Mouse (Mus musculus) neural tube, embryonic 15.5 days (tissue): Measurements from ENCODE around the gene Methig1. TPM values are rescaled to one million over a fixed set of nuclear protein-coding genes. Genes with fewer than 3 reads are reported as not detected.

Experiments used
- ATAC-seq: fragments of 200-750 bp; cut with Nextera tagmentation; 2 replicates; pipeline ENCODE4 v1.8.0; 2017; ENCODE audit warnings: mild to moderate bottlenecking, moderate TSS enrichment, moderate library complexity; ENCODE audit not compliant: low FRiP score
- H3K27ac ChIP-seq: fragments of 300-500 bp; sonication (generic); replicated peaks from 2 replicates; pipeline ENCODE4 v1.5.1; 2015; ENCODE audit warnings: mild to moderate bottlenecking, inconsistent platforms
- H3K27me3 ChIP-seq: fragments of 300-500 bp; sonication (generic); replicated peaks from 2 replicates; pipeline ENCODE4 v1.6.1; 2015; ENCODE audit warnings: inconsistent platforms
- H3K36me3 ChIP-seq: fragments of 300-500 bp; sonication (generic); 2 replicates; pipeline ENCODE4 v1.6.1; 2015; ENCODE audit warnings: inconsistent platforms
- H3K4me1 ChIP-seq: fragments of 300-500 bp; sonication (generic); 2 replicates; pipeline ENCODE4 v1.6.1; 2015; ENCODE audit warnings: inconsistent platforms
- H3K4me2 ChIP-seq: fragments of 300-500 bp; sonication (generic); 2 replicates; pipeline ENCODE4 v1.6.1; 2015; ENCODE audit warnings: inconsistent platforms, mild to moderate bottlenecking, moderate library complexity
- H3K4me3 ChIP-seq: fragments of 300-500 bp; sonication (generic); replicated peaks from 2 replicates; pipeline ENCODE4 v1.5.1; 2015; ENCODE audit warnings: mild to moderate bottlenecking, inconsistent platforms
- H3K9ac ChIP-seq: fragments of 300-500 bp; sonication (generic); replicated peaks from 2 replicates; pipeline ENCODE4 v1.6.1; 2015; ENCODE audit warnings: mild to moderate bottlenecking, inconsistent platforms
- H3K9me3 ChIP-seq: fragments of 300-500 bp; sonication (generic); replicated peaks from 2 replicates; pipeline ENCODE4 v1.6.1; 2016; ENCODE audit warnings: inconsistent platforms
- WGBS: fragments of 180-500 bp; shearing (Covaris S2); methylation state at CpG from one replicate; pipeline ENCODE4 v1.1.7; 2015; ENCODE audit warnings: mixed read lengths; 5-methylcytosine and 5-hydroxymethylcytosine counted together
- polyA plus RNA-seq: library from polyadenylated mRNA; unstranded; fragments of >200 nt; fragmentation: Nextera tagmentation; extraction: Ambion mirVana; gene quantifications from 2 replicates; pipeline ENCODE4 v1.2.1, GENCODE M21; 2015

Gene Methig1
- polyA plus RNA-seq, 1 experiment from 2014 or later: 1.1 TPM

GRCm38 (mm10) chr15:100385705-100386104 is 32.8 kb downstream of the Methig1 start:
- H3K4me1 ChIP-seq: no peaks in the 10 kb centered on the region
- 90% methylated on average over 9 of the region's 9 CpGs for WGBS
- no peak overlapping the region for H3K4me3 ChIP-seq
- H3K36me3 ChIP-seq: no peaks in the 10 kb centered on the region
- H3K9ac ChIP-seq: no peak overlapping the region
- H3K9me3 ChIP-seq: no peaks in the 10 kb centered on the region
- H3K4me2 ChIP-seq: no peak overlapping the region
- H3K27ac ChIP-seq: no peak overlapping the region
- no peak for ATAC-seq
- no peaks in the 10 kb centered on the region for H3K27me3 ChIP-seq

- 94% methylated on average over 17 of the region's 17 CpGs for WGBS
These were observed 34.7 kb downstream of the Methig1 start for GRCm38 (mm10) chr15:100387544-100388223.

GRCm38 (mm10) chr15:100388224-100388835 is 35.4 kb downstream of the Methig1 start:
- no peak overlapping the region for H3K4me3 ChIP-seq
- no peak overlapping the region for H3K4me2 ChIP-seq
- no peak overlapping the region for H3K9ac ChIP-seq
- no peaks in the 10 kb centered on the region for H3K27me3 ChIP-seq
- H3K27ac ChIP-seq: no peak overlapping the region
- no peaks in the 10 kb centered on the region; the same call in 1 of the 2 replicates for H3K36me3 ChIP-seq
- 90% methylated on average over 16 of the region's 16 CpGs for WGBS
- no peaks in the 10 kb centered on the region for H3K9me3 ChIP-seq
- ATAC-seq: no peak
- no peaks in the 10 kb centered on the region for H3K4me1 ChIP-seq

More at GRCm38 (mm10) chr15:100387544-100388223, 34.7 kb downstream of the Methig1 start:
- H3K36me3 ChIP-seq: no peaks in the 10 kb centered on the region
- no peak for ATAC-seq
- H3K9ac ChIP-seq: no peak overlapping the region
- no peaks in the 10 kb centered on the region for H3K4me1 ChIP-seq
- H3K27ac ChIP-seq: no peak overlapping the region
- no peaks in the 10 kb centered on the region for H3K27me3 ChIP-seq
- no peak overlapping the region for H3K4me3 ChIP-seq
- H3K4me2 ChIP-seq: no peak overlapping the region
- H3K9me3 ChIP-seq: no peaks in the 10 kb centered on the region

GRCm38 (mm10) chr15:100388886-100389285 is 35.9 kb downstream of the Methig1 start:
- H3K27ac ChIP-seq: no peak overlapping the region
- peaks cover 5% of the 10 kb centered on the region for H3K36me3 ChIP-seq
- ATAC-seq: no peak
- H3K9me3 ChIP-seq: no peaks in the 10 kb centered on the region
- 60% methylated on average over 9 of the region's 9 CpGs for WGBS
- H3K27me3 ChIP-seq: no peaks in the 10 kb centered on the region
- H3K9ac ChIP-seq: no peak overlapping the region
- H3K4me3 ChIP-seq: no peak overlapping the region
- no peaks in the 10 kb centered on the region for H3K4me1 ChIP-seq
- no peak overlapping the region for H3K4me2 ChIP-seq

DNA sequence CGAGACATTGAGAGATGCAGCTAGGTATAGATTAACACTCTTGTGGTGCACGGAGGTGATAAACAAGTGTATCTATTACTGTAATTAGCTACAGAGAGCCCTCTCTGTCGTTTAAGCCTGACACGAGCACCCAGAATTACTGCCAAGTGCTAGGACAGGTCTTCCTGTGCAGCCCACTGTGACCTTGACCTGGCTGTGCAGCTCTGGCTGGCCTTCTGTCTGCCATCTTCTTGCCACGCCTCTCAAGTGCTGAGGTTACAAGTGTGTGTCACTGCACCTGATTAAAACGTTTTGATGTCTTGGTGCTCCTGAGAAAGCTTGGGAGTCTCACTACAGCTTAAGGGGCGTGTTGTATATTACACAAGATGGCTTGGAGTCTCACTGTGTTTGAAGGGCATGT is 38.1 kb downstream of the Methig1 start:
- Histone ChIP-seq H3K36me3 (peaks cover 27% of the 10 kb centered on the region), H3K4me3 (no peak overlapping the region), H3K27ac (no peak overlapping the region), H3K9me3 (no peaks in the 10 kb centered on the region), H3K9ac (no peak overlapping the region), H3K4me2 (no peak overlapping the region), H3K4me1 (no peaks in the 10 kb centered on the region), H3K27me3 (no peaks in the 10 kb centered on the region)
- no peak for ATAC-seq
- WGBS: 85% methylated on average over 7 of the region's 7 CpGs

DNA sequence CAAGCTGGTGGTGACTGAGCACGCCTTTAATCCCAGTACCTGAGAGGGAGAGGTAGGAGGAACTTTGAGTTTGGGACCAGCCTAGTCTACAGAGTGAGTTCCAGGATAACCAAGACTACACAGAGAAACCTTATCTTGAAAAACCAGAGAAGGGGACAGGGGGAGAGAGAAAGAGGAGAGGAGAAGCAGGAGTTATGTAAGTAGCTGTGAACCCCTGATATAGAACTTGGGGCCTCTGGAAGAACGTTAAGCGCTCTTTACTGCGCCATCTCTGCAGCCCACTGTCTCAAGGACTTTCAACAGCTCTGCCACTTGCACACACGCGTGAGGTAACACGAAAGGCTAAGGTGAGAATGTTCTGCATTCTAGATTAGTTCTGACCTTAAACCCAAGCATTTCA is 38.6 kb downstream of the Methig1 start:
- no peak for ATAC-seq
- WGBS: 95% methylated on average over 7 of the region's 7 CpGs
- H3K36me3 ChIP-seq: peaks cover 33% of the 10 kb centered on the region

DNA sequence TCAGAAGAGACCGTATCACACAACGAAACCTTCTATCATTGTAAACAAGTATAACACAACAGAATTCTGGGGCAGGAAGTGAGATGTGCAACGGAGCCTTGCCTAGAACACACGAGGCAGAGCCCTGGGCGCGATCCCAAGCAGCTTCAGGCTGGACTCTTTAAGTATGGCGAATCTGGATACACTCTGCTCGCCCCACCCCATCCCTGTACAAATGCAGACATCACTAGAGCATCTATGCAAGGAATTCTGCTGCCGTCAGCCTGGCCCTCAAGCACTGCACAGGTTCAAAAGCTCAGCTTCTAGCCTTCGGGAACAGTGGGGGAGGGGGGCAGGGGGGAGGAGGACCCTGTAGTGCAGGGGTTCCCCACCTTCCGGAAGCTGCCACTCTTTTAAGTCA is 40.1 kb downstream of the Methig1 start:
- H3K4me3 ChIP-seq: no peak overlapping the region
- no peaks in the 10 kb centered on the region for H3K27me3 ChIP-seq
- WGBS: 81% methylated on average over 11 of the region's 11 CpGs
- H3K9ac ChIP-seq: no peak overlapping the region
- peaks cover 47% of the 10 kb centered on the region for H3K36me3 ChIP-seq
- no peak for ATAC-seq
- no peaks in the 10 kb centered on the region for H3K4me1 ChIP-seq
- H3K27ac ChIP-seq: no peak overlapping the region
- H3K4me2 ChIP-seq: no peak overlapping the region
- no peaks in the 10 kb centered on the region for H3K9me3 ChIP-seq

More for the DNA sequence above, 38.6 kb downstream of the Methig1 start:
- H3K9me3 ChIP-seq: no peaks in the 10 kb centered on the region
- no peak overlapping the region for H3K27ac ChIP-seq
- H3K27me3 ChIP-seq: no peaks in the 10 kb centered on the region
- H3K4me1 ChIP-seq: no peaks in the 10 kb centered on the region
- H3K4me2 ChIP-seq: no peak overlapping the region
- no peak overlapping the region for H3K4me3 ChIP-seq
- no peak overlapping the region for H3K9ac ChIP-seq

DNA sequence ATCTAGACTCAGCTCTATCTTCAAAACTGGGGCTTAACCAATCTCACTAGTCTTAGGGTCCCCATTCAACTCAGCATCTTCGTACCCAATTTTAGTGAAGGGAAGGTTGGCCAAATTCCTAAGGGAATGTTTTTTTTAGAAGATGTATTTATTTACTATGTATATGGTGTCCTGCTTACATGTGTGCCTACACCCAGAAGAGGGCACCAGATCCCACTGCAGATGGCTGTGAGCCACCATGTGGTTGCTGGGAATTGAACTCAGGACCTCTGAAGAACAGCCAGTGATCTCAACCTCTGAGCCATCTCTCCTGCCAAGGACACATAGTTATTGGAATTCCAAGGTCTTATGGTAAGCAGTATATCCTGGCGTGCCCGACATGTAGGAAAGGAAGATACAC is 42.6 kb downstream of the Methig1 start:
- Histone ChIP-seq H3K36me3 (peaks cover 71% of the 10 kb centered on the region), H3K27me3 (no peaks in the 10 kb centered on the region), H3K9me3 (no peaks in the 10 kb centered on the region), H3K9ac (no peak overlapping the region), H3K4me1 (no peaks in the 10 kb centered on the region), H3K4me2 (no peak overlapping the region), H3K27ac (no peak overlapping the region), H3K4me3 (no peak overlapping the region)
- whole genome bisulfite sequencing: 96% methylated on average over 3 of the region's 3 CpGs
- ATAC-seq: no peak

DNA sequence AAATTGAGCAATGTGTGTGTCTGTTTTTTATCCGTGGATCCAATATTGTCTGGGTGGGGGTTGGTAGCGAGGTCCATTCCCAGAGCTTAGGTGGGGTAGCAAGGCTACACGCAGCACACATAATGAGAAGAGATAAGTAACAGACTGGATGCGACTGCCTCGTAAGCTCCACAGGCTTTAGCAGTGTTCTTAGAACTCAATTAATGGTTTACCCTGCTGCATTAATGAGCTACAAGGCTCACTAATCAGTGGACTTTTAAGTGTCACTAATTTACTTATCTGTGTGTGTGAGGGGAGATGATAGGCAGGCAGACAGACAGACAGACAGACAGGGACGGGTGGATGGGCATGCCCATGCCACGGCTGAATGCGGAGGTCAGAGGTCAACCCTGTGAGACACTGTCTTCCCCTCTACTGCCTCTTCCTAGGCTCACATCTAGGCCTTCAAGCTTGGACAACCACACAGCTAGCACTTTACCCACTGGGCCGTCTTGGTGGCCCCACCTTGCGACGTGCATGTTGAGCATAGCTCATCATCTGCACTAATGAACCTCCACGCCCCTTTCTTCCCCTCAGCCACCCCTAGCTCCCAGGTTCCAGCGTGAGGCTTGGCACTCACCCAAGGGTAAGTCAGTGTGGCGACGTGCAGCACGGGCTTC is 47.8 kb downstream of the Methig1 start:
- Histone ChIP-seq H3K27ac (no peak overlapping the region), H3K9me3 (no peaks in the 10 kb centered on the region), H3K9ac (no peak overlapping the region), H3K4me2 (no peak overlapping the region), H3K36me3 (peaks cover 95% of the 10 kb centered on the region), H3K27me3 (no peaks in the 10 kb centered on the region), H3K4me1 (no peaks in the 10 kb centered on the region), H3K4me3 (no peak overlapping the region)
- ATAC-seq: no peak
- WGBS: 88% methylated on average over 16 of the region's 16 CpGs

DNA sequence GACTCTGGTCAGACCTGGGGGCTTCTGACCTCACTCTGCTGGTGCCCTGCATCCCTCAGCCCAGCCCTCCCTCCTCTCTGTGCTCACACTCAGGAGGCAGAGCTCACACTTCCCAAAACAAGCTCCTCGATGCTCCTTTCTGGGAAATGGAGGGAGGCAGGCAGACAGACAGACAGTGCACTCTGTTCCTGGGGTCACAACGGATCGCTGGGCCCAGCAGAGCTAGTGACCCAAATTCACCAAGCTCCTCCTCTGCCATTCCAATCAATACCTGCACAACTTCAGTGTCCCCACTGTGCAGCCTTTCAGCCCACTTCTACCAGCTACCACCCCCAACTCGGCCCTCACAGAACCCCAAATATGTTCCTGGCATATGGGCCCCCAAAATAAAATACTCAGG is 48.9 kb downstream of the Methig1 start:
- WGBS: 97% methylated on average over 4 of the region's 4 CpGs
- Histone ChIP-seq H3K36me3 (peaks cover 91% of the 10 kb centered on the region), H3K27me3 (no peaks in the 10 kb centered on the region), H3K27ac (no peak overlapping the region), H3K9ac (no peak overlapping the region), H3K4me3 (no peak overlapping the region), H3K9me3 (no peaks in the 10 kb centered on the region), H3K4me2 (no peak overlapping the region), H3K4me1 (no peaks in the 10 kb centered on the region)
- ATAC-seq: no peak

- ATAC-seq: no peak
- Histone ChIP-seq H3K4me1 (no peaks in the 10 kb centered on the region), H3K4me3 (no peak overlapping the region), H3K36me3 (peaks cover 88% of the 10 kb centered on the region), H3K27me3 (no peaks in the 10 kb centered on the region), H3K9me3 (no peaks in the 10 kb centered on the region), H3K27ac (no peak overlapping the region), H3K9ac (no peak overlapping the region), H3K4me2 (no peak overlapping the region)
- 94% methylated on average over 14 of the region's 14 CpGs for WGBS
These were observed 49.4 kb downstream of the Methig1 start for GRCm38 (mm10) chr15:100402347-100402746.

DNA sequence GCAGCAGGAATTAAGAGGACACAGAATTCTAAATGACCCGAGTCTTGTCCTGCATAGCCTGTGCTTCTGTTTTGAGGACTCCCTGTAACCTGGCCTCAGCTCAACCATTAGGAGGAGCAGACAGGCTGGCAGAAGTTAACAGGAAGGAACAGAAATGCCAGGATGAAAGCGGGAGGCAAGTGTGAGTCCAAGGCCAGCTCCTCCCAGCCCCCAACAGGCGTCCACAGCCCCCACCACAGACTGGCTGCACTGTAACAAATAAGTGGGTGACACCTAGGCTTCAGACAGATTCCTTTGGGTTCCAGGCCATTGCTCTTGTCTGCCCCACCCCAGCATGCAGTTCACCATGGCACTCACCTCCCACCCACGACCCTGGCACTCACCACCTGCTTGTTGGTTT is 49.8 kb downstream of the Methig1 start:
- Histone ChIP-seq H3K4me2 (no peak overlapping the region), H3K9ac (no peak overlapping the region), H3K9me3 (no peaks in the 10 kb centered on the region), H3K27me3 (no peaks in the 10 kb centered on the region), H3K36me3 (peaks cover 86% of the 10 kb centered on the region), H3K27ac (no peak overlapping the region), H3K4me3 (no peak overlapping the region), H3K4me1 (no peaks in the 10 kb centered on the region)
- no peak for ATAC-seq
- WGBS: 93% methylated on average over 4 of the region's 4 CpGs
